Mouse (Mus musculus): ENCODE measurements around the gene Olfr90. TPM values are rescaled to one million over a fixed set of nuclear protein-coding genes. Genes with fewer than 3 reads are reported as not detected.
A peak's percentile ranks its signal among the peaks of the same experiment; 100 is the strongest.

Gene Olfr90
- polyA plus RNA-seq, 2 experiments = not detected

- H3K9ac ChIP-seq (ENCODE audit: low read depth, low read length, severe bottlenecking) = peak overlapping the region; percentile 94
- peak overlapping the region; percentile 86 for H3K4me3 ChIP-seq (replicated peaks; ENCODE audit: low read length)
- H3K4me1 ChIP-seq (ENCODE audit: control insufficient read depth, insufficient read depth, low read length) = peaks cover 27% of the 10 kb centered on the region
- ATAC-seq (ENCODE audit: low FRiP score, low read depth) (peak; percentile 71), DNase-seq (ENCODE audit: low spot score) (peak; percentile 67)
- peak overlapping the region; percentile 87 for H3K4me2 ChIP-seq (replicated peaks; ENCODE audit: low read depth, low read length, severe bottlenecking)
- no peaks in the 10 kb centered on the region for H3K27me3 ChIP-seq (ENCODE audit: control insufficient read depth, insufficient read depth, low read length)
- peak overlapping the region; percentile 77 for H3K27ac ChIP-seq (replicated peaks; ENCODE audit: low read depth, low read length)
- no peaks in the 10 kb centered on the region for H3K9me3 ChIP-seq (ENCODE audit: control insufficient read depth, low read length)
- H3K36me3 ChIP-seq (ENCODE audit: control insufficient read depth, insufficient read depth, low read length) = 0 out of 2 replicates have a peak, but pooled peaks cover 4% of the 10 kb centered on the region
- TF ChIP-seq POLR2A (IDR thresholded peaks at IDR 0.05; ENCODE audit: borderline replicate concordance, extremely low read depth, insufficient read depth, insufficient read length) = no peak
- WGBS = under 1% methylated on average over 19 of the region's 58 CpGs
These were observed 41.8 kb downstream of the Olfr90 start for GRCm38 (mm10) chr17:37046312-37047112.

- WGBS = 1% methylated on average over 24 of the region's 55 CpGs
- peak within 1 kb of the TSS; percentile 77 for H3K27ac ChIP-seq (replicated peaks; ENCODE audit: low read depth, low read length)
- ATAC-seq (ENCODE audit: low FRiP score, low read depth) (peak; percentile 87), DNase-seq (ENCODE audit: low spot score) (peak; percentile 92)
- peaks cover 22% of the 10 kb centered on the region for H3K4me1 ChIP-seq (ENCODE audit: control insufficient read depth, insufficient read depth, low read length)
- H3K9me3 ChIP-seq (ENCODE audit: control insufficient read depth, low read length) = no peaks in the 10 kb centered on the region
- 0 out of 2 replicates have a peak, but pooled peaks cover 4% of the 10 kb centered on the region for H3K36me3 ChIP-seq (ENCODE audit: control insufficient read depth, insufficient read depth, low read length)
- H3K4me2 ChIP-seq (replicated peaks; ENCODE audit: low read depth, low read length, severe bottlenecking) = peak within 1 kb of the TSS; percentile 87
- H3K4me3 ChIP-seq (replicated peaks; ENCODE audit: low read length) = peak within 1 kb of the TSS; percentile 86
- H3K27me3 ChIP-seq (ENCODE audit: control insufficient read depth, insufficient read depth, low read length) = no peaks in the 10 kb centered on the region
- TF ChIP-seq POLR2A (IDR thresholded peaks at IDR 0.05; ENCODE audit: borderline replicate concordance, extremely low read depth, insufficient read depth, insufficient read length) = peak; percentile 56; the same call in 1 of the 2 replicates
- H3K9ac ChIP-seq (ENCODE audit: low read depth, low read length, severe bottlenecking) = peak within 1 kb of the TSS; percentile 94
These were observed 42.5 kb downstream of the Olfr90 start, which contains the start of gene Gabbr1 for GRCm38 (mm10) chr17:37045611-37046311. Gene Gabbr1 (plus strand): TSS chr17:37045966.

GRCm38 (mm10) chr17:37044651-37045244, 43.6 kb downstream of the Olfr90 start:
- H3K9ac ChIP-seq (ENCODE audit: low read depth, low read length, severe bottlenecking) = no peak overlapping the region
- H3K36me3 ChIP-seq (ENCODE audit: control insufficient read depth, insufficient read depth, low read length) = 0 out of 2 replicates have a peak, but pooled peaks cover 4% of the 10 kb centered on the region
- peaks cover 18% of the 10 kb centered on the region for H3K4me1 ChIP-seq (ENCODE audit: control insufficient read depth, insufficient read depth, low read length)
- H3K27ac ChIP-seq (replicated peaks; ENCODE audit: low read depth, low read length) = no peak overlapping the region
- no peak for TF ChIP-seq POLR2A (IDR thresholded peaks at IDR 0.05; ENCODE audit: borderline replicate concordance, extremely low read depth, insufficient read depth, insufficient read length)
- ATAC-seq (ENCODE audit: low FRiP score, low read depth) = no peak
- H3K4me3 ChIP-seq (replicated peaks; ENCODE audit: low read length) = peak overlapping the region; percentile 86
- no peaks in the 10 kb centered on the region for H3K27me3 ChIP-seq (ENCODE audit: control insufficient read depth, insufficient read depth, low read length)
- no peaks in the 10 kb centered on the region for H3K9me3 ChIP-seq (ENCODE audit: control insufficient read depth, low read length)
- DNase-seq (ENCODE audit: low spot score) = no peak
- peak overlapping the region; percentile 87 for H3K4me2 ChIP-seq (replicated peaks; ENCODE audit: low read depth, low read length, severe bottlenecking)
- WGBS = 61% methylated on average over 7 of the region's 7 CpGs

DNA sequence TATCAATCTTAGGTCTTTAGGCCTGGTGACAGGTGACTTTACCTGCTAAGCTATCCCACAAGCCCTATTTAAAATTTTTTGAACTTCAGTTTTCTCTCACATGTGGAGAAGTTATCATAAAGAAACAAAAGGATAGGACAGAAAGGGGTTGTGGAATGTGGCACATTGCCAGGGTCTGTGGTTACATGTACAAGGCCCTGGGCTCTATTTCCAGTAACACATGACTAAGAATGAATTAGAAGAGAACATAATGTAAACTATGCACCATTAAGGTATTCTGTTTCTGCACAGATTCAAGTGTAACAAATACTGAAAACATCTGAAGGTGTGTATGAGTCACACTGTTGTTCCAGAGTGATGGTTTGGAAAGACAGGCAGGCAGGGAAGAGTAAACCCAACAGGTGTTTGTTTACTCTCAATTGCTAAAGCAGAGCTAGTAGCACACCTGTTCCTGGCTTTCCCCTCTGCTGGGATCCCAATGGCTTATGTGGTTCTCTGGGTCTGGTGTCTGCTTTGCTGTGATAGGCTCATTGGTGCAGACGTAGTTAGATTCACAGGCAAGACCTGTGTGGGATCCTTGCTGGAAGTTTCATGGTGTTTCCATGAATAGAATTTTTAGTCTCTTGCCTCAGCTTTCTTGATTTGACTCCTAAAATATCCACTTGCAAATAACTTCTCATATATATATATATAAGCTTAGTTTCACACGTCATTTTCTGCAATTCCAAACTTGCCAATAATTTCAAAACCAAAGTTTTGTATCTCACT, 49.0 kb downstream of the Olfr90 start:
- no peak for ATAC-seq (ENCODE audit: low FRiP score, low read depth)
- no peak for TF ChIP-seq POLR2A (IDR thresholded peaks at IDR 0.05; ENCODE audit: borderline replicate concordance, extremely low read depth, insufficient read depth, insufficient read length)
- WGBS = 75% methylated on average over 2 of the region's 2 CpGs

More for the DNA sequence above, 49.0 kb downstream of the Olfr90 start:
- H3K9me3 ChIP-seq (ENCODE audit: control insufficient read depth, low read length) = no peaks in the 10 kb centered on the region
- no peaks in the 10 kb centered on the region for H3K27me3 ChIP-seq (ENCODE audit: control insufficient read depth, insufficient read depth, low read length)
- no peak overlapping the region for H3K4me2 ChIP-seq (replicated peaks; ENCODE audit: low read depth, low read length, severe bottlenecking)
- H3K4me3 ChIP-seq (replicated peaks; ENCODE audit: low read length) = no peak overlapping the region
- DNase-seq (ENCODE audit: low spot score) = no peak
- H3K36me3 ChIP-seq (ENCODE audit: control insufficient read depth, insufficient read depth, low read length) = no peaks in the 10 kb centered on the region
- H3K4me1 ChIP-seq (ENCODE audit: control insufficient read depth, insufficient read depth, low read length) = no peaks in the 10 kb centered on the region
- no peak overlapping the region for H3K9ac ChIP-seq (ENCODE audit: low read depth, low read length, severe bottlenecking)
- H3K27ac ChIP-seq (replicated peaks; ENCODE audit: low read depth, low read length) = no peak overlapping the region

Other genes starting within 250 kb of the Olfr90 start
- not detected in 2 replicates for gene Trim15, start 221.3 kb downstream of the Olfr90 start, polyA plus RNA-seq (2012; rRNA removed)
- gene Trim15, start 221.3 kb downstream of the Olfr90 start, polyA plus RNA-seq (2014; fragmentation: Nextera tagmentation; extraction: Ambion mirVana) = 0.18 and 0.21 TPM in 2 replicates
- gene Trim10, start 218.9 kb downstream of the Olfr90 start, polyA plus RNA-seq (2012; rRNA removed) = 0.67 and 0.91 TPM in 2 replicates
- gene Trim10, start 218.9 kb downstream of the Olfr90 start, polyA plus RNA-seq (2014; fragmentation: Nextera tagmentation; extraction: Ambion mirVana) = 2.7 and 3.1 TPM in 2 replicates
- gene Trim40, start 198.4 kb downstream of the Olfr90 start, polyA plus RNA-seq (2012; rRNA removed) = 0.08 TPM in 1 of 2 replicates, not detected in the other
- not detected in 2 replicates for gene Trim40, start 198.4 kb downstream of the Olfr90 start, polyA plus RNA-seq (2014; fragmentation: Nextera tagmentation; extraction: Ambion mirVana)
- not detected in 2 replicates for gene Trim31, start 190.4 kb downstream of the Olfr90 start, polyA plus RNA-seq (2012; rRNA removed)
- gene Trim31, start 190.4 kb downstream of the Olfr90 start, polyA plus RNA-seq (2014; fragmentation: Nextera tagmentation; extraction: Ambion mirVana) = not detected in 2 replicates
- 3.2 and 4.0 TPM in 2 replicates for gene Rnf39, start 145.6 kb downstream of the Olfr90 start, polyA plus RNA-seq (2012; rRNA removed)
- 2.8 and 3.5 TPM in 2 replicates for gene Rnf39, start 145.6 kb downstream of the Olfr90 start, polyA plus RNA-seq (2014; fragmentation: Nextera tagmentation; extraction: Ambion mirVana)
- gene Ppp1r11, start 136.8 kb downstream of the Olfr90 start, polyA plus RNA-seq (2012; rRNA removed) = 81.5 and 116 TPM in 2 replicates
- 125 and 128 TPM in 2 replicates for gene Ppp1r11, start 136.8 kb downstream of the Olfr90 start, polyA plus RNA-seq (2014; fragmentation: Nextera tagmentation; extraction: Ambion mirVana)
- gene Znrd1, start 129.9 kb downstream of the Olfr90 start, polyA plus RNA-seq (2012; rRNA removed) = 73.7 and 81.6 TPM in 2 replicates
- gene Znrd1, start 129.9 kb downstream of the Olfr90 start, polyA plus RNA-seq (2014; fragmentation: Nextera tagmentation; extraction: Ambion mirVana) = 103 and 108 TPM in 2 replicates
- 1.8 and 5.9 TPM in 2 replicates for gene Znrd1as, start 129.9 kb downstream of the Olfr90 start, polyA plus RNA-seq (2012; rRNA removed)
- gene Znrd1as, start 129.9 kb downstream of the Olfr90 start, polyA plus RNA-seq (2014; fragmentation: Nextera tagmentation; extraction: Ambion mirVana) = 5.8 and 5.9 TPM in 2 replicates
- 0.53 and 0.58 TPM in 2 replicates for gene 2410137M14Rik, start 107.3 kb downstream of the Olfr90 start, polyA plus RNA-seq (2012; rRNA removed)
- gene 2410137M14Rik, start 107.3 kb downstream of the Olfr90 start, polyA plus RNA-seq (2014; fragmentation: Nextera tagmentation; extraction: Ambion mirVana) = not detected in 2 replicates
- 6.3 and 7.4 TPM in 2 replicates for gene H2-M5, start 99.0 kb downstream of the Olfr90 start, polyA plus RNA-seq (2012; rRNA removed)
- 0.29 and 0.61 TPM in 2 replicates for gene H2-M5, start 99.0 kb downstream of the Olfr90 start, polyA plus RNA-seq (2014; fragmentation: Nextera tagmentation; extraction: Ambion mirVana)
- 140 and 149 TPM in 2 replicates for gene Zfp57, start 87.3 kb downstream of the Olfr90 start, polyA plus RNA-seq (2012; rRNA removed)
- gene Zfp57, start 87.3 kb downstream of the Olfr90 start, polyA plus RNA-seq (2014; fragmentation: Nextera tagmentation; extraction: Ambion mirVana) = 85.9 and 86.1 TPM in 2 replicates
- gene Mog, start 65.1 kb downstream of the Olfr90 start, polyA plus RNA-seq (2012; rRNA removed) = not detected in 2 replicates
- gene Mog, start 65.1 kb downstream of the Olfr90 start, polyA plus RNA-seq (2014; fragmentation: Nextera tagmentation; extraction: Ambion mirVana) = 0.35 TPM in 1 of 2 replicates, not detected in the other
- gene Gabbr1, start 42.5 kb downstream of the Olfr90 start, polyA plus RNA-seq (2012; rRNA removed) = 111 and 139 TPM in 2 replicates
- 8.4 and 11.1 TPM in 2 replicates for gene Gabbr1, start 42.5 kb downstream of the Olfr90 start, polyA plus RNA-seq (2014; fragmentation: Nextera tagmentation; extraction: Ambion mirVana)
- gene Olfr91, start 9.8 kb upstream of the Olfr90 start, polyA plus RNA-seq (2012; rRNA removed) = not detected in 2 replicates
- gene Olfr91, start 9.8 kb upstream of the Olfr90 start, polyA plus RNA-seq (2014; fragmentation: Nextera tagmentation; extraction: Ambion mirVana) = 0.07 TPM in 1 of 2 replicates, not detected in the other
- gene Olfr92, start 31.6 kb upstream of the Olfr90 start, polyA plus RNA-seq (2012; rRNA removed) = not detected in 2 replicates
- gene Olfr92, start 31.6 kb upstream of the Olfr90 start, polyA plus RNA-seq (2014; fragmentation: Nextera tagmentation; extraction: Ambion mirVana) = not detected in 2 replicates
- gene Olfr93, start 73.0 kb upstream of the Olfr90 start, polyA plus RNA-seq (2012; rRNA removed) = not detected in 2 replicates
- not detected in 2 replicates for gene Olfr93, start 73.0 kb upstream of the Olfr90 start, polyA plus RNA-seq (2014; fragmentation: Nextera tagmentation; extraction: Ambion mirVana)
- gene Ubd, start 105.4 kb upstream of the Olfr90 start, polyA plus RNA-seq (2012; rRNA removed) = not detected in 2 replicates
- gene Ubd, start 105.4 kb upstream of the Olfr90 start, polyA plus RNA-seq (2014; fragmentation: Nextera tagmentation; extraction: Ambion mirVana) = not detected in 2 replicates
- gene Olfr94, start 112.5 kb upstream of the Olfr90 start, polyA plus RNA-seq (2012; rRNA removed) = not detected in 2 replicates
- gene Olfr94, start 112.5 kb upstream of the Olfr90 start, polyA plus RNA-seq (2014; fragmentation: Nextera tagmentation; extraction: Ambion mirVana) = not detected in 2 replicates
- gene Olfr95, start 124.6 kb upstream of the Olfr90 start, polyA plus RNA-seq (2012; rRNA removed) = not detected in 2 replicates
- not detected in 2 replicates for gene Olfr95, start 124.6 kb upstream of the Olfr90 start, polyA plus RNA-seq (2014; fragmentation: Nextera tagmentation; extraction: Ambion mirVana)
- not detected in 2 replicates for gene Olfr96, start 131.6 kb upstream of the Olfr90 start, polyA plus RNA-seq (2012; rRNA removed)
- gene Olfr96, start 131.6 kb upstream of the Olfr90 start, polyA plus RNA-seq (2014; fragmentation: Nextera tagmentation; extraction: Ambion mirVana) = not detected in 2 replicates
- gene Olfr97, start 148.8 kb upstream of the Olfr90 start, polyA plus RNA-seq (2012; rRNA removed) = not detected in 2 replicates
- not detected in 2 replicates for gene Olfr97, start 148.8 kb upstream of the Olfr90 start, polyA plus RNA-seq (2014; fragmentation: Nextera tagmentation; extraction: Ambion mirVana)
- not detected in 2 replicates for gene Olfr98, start 175.2 kb upstream of the Olfr90 start, polyA plus RNA-seq (2012; rRNA removed)
- not detected in 2 replicates for gene Olfr98, start 175.2 kb upstream of the Olfr90 start, polyA plus RNA-seq (2014; fragmentation: Nextera tagmentation; extraction: Ambion mirVana)
- gene H2-M3, start 181.7 kb upstream of the Olfr90 start, polyA plus RNA-seq (2012; rRNA removed) = 1.00 and 1.4 TPM in 2 replicates
- gene H2-M3, start 181.7 kb upstream of the Olfr90 start, polyA plus RNA-seq (2014; fragmentation: Nextera tagmentation; extraction: Ambion mirVana) = 1.3 and 2.6 TPM in 2 replicates
- not detected in 2 replicates for gene Olfr99, start 195.0 kb upstream of the Olfr90 start, polyA plus RNA-seq (2012; rRNA removed)
- gene Olfr99, start 195.0 kb upstream of the Olfr90 start, polyA plus RNA-seq (2014; fragmentation: Nextera tagmentation; extraction: Ambion mirVana) = not detected in 2 replicates
- gene Olfr101, start 215.8 kb upstream of the Olfr90 start, polyA plus RNA-seq (2012; rRNA removed) = not detected in 2 replicates
- not detected in 2 replicates for gene Olfr101, start 215.8 kb upstream of the Olfr90 start, polyA plus RNA-seq (2014; fragmentation: Nextera tagmentation; extraction: Ambion mirVana)
- not detected in 2 replicates for gene Olfr102, start 228.6 kb upstream of the Olfr90 start, polyA plus RNA-seq (2012; rRNA removed)
- gene Olfr102, start 228.6 kb upstream of the Olfr90 start, polyA plus RNA-seq (2014; fragmentation: Nextera tagmentation; extraction: Ambion mirVana) = not detected in 2 replicates